Mouse (Mus musculus) gonadal fat pad, adult 2 months (tissue): Measurements from ENCODE around the gene Tbc1d30. TPM values are rescaled to one million over a fixed set of nuclear protein-coding genes. Genes with fewer than 3 reads are reported as not detected.

Experiments
- DNase-seq: peaks from one replicate; pipeline ENCODE4 v3.0.0-alpha.2; 2012; ENCODE audit warnings: low read depth
- polyA plus RNA-seq: library from polyadenylated mRNA; depleted of rRNA; stranded (reverse); fragments of >200 nt; gene quantifications from 2 replicates; pipeline ENCODE4 v1.2.3, GENCODE M21; 2012

Tbc1d30 gene
- polyA plus RNA-seq, 1 experiment, result 7.3 TPM

DNA sequence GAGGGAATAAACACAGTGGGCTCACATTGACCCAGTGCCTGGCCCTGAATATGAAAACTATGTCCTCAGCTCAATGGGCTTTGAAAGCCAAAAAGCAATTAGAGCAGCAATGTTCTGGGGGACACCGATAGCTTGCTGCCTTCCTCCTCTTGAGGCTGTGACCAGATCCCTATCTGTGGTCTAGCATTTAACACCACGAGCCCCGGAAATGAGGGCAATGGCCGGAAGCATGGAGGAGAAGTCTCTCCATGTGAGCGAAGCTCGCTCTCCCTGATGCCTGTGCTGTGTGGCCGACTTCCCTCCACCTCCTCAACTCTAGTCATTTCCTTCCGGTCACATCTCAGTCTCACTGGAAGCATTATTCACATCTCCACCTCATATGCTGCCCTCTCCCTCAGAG lies 82.3 kb downstream of the Tbc1d30 start:
- DNase-seq, result no peak

DNA sequence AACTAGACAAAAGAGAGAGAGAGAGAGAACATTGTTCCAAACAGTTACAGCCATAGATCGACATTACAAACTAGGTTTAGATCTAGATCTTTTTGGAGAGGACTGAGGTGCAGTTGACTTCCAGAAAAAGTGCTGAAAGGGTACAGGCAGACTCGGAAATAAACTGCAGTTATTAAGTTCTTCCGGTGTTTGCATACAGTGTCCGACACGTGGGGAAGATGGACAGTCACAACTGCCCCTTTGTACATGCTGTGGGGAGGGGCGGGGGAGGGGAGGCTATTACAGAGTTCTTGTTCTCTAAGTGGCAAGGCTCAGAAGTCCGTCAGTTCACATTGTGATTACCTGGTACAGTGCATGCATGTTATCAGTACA lies 86.9 kb downstream of the Tbc1d30 start:
- no peak for DNase-seq

DNA sequence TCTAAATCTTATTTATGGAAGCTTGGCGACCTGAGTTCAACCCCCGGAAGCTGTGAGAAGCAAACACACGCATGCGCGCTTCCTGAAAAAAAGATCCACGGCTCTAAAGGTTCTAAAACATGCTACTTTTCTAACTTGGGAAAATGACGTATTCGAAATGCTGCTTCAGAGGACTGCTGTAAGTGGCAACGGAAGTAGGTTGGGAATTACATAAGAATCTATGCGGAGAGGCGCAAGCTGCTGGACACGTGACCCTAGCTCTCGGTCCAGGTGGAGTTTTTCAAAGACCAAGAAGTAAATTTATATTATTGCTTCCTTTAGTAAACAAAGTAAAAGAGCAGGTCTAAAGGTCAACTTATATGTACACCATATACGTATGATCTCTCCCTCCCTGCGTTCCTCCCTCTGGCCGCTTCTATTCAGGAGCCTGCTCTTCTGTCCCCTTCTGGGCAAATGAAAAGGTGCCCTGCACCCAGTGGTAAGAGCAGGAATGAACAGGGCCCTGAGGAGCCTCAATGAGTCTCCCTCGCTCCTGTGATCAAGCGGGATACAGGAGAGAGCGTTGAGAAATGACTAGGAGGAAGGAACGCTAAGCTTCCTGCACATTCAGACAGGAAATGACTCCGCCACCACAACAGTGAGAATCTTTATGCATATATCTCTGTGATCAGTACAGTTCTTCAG lies 87.4 kb downstream of the Tbc1d30 start:
- DNase-seq, result no peak

DNA sequence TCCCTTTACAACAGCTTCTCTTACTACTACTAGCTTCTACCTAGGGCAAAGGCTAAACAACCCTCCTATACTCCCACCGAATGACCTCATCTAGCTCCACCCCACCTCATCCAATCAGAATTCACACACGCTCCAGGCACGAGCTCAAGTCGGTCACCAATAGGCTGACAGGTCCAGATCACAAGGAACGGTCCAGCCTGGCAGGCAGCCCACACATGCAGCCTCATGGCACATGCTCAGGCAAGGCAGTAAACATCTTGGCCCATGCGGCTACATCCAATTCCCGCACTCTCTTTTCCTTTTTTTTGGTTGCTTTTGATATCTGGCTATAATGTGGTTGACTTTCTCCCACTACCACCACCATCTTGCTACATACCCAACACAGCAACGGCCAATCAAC lies 88.9 kb downstream of the Tbc1d30 start:
- no peak for DNase-seq

DNA sequence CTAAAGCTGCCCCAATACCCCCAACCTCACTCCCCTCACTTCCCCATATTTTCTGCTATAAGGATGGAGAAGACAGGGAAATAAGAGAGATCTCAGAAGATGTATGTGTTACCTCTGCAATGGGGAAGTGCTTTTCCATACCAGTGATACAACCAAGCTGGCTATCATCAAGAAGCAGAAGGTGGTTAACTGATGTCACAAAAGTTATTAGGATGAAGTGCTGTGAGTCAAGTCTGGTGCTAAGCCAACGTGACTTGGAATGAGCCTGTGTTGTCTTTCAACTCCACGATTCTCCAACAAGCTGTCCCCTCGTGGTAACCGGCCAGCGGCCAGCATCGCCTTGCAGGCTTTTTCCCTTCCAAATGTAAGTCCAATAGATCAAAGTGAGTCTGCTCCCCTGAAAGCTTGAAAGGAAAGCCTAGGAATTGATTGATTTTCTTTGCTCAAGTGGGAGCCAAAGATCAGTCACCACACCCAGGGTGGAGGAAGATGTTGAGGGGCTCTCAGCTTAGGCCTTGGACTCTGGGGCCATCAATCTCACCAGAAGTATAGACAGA lies 90.0 kb downstream of the Tbc1d30 start:
- DNase-seq, result no peak

DNA sequence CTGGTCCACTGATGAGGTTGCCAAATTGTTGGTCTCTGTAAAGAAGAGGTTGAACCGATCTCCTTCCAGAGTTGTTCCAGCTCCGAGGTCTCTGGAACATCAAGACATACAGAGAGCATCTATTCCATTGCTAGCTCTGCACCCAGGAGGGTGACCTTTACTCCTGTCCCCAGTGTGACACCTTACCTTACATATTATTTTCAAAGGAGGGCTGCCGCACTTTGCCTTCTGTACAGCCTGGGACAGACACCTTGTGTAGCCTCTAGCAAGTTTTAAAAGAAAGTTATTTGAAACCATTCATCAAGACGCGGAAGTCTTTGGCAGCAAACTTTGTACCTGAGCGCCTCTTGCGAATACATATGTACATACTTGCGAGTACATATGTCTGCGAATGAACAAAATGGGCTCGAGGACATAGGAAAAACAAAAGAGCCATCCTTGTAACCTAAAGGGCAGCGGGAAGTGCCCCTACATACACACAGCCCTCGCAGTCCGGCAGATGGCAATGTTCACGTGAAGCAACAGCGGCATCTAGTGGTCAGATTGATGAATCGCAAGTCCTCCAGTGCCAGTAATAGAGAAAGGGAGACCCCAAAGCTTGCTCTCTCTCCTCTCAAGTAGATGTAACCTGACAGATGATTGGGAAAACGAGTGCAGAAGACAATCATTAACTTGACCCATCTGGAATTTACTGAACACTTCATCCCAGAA lies 94.8 kb downstream of the Tbc1d30 start:
- no peak for DNase-seq

DNA sequence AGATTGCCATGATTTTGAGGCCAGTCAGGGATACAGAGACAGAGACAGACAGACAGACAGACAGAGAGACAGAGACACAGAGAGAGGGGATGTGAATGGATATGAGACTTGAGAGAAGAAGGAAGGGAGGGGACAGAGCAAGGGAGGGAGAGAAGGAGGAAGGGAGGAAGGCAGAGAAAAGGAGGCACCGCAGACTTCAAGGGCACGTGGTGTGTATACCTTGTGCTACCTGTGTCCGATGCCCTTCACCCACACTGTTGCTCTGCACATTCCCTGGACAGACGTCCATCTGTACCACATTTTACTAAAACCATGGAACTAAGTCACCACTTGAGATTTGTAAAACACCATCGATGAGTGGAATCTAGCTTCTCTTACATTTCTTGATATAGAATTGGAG lies 95.6 kb downstream of the Tbc1d30 start:
- no peak for DNase-seq

DNA sequence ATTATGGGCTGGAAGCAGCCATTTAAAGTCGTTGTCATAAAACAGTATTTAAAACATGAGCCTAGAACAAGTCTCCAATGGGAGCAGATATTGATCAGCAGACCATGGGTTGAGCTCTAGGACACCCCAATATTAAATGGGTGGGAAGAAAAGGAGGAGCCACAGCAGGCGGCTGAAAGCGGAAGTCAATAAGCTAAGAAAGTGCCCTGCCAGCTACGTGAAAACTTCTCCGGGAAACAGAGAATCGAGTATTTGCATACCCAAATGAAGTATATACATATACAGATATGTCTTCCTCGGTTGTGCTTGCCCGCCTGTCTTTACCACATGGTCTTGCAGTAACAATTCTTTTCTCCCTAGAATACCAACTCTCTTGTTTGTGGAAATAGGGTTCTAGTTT lies 96.7 kb downstream of the Tbc1d30 start:
- DNase-seq, result no peak

DNA sequence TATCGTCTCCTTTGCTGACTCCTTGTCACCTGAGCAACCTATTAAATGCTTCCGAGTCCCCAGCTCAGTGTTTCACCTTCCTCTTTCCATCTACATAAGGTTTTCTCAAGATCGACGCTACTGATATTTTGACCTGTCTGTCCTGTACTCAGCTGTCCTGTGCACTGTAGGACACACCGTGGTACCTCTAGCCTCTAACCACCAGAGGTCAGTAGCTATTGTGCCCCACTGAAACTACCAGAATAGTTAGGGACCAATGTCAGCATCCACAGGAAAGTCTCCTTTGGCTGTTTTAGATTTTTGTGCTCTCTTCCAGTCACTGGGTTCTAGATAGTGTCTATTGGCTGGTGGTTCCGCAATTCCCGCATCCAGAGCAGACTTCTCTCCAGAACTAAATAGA lies 98.3 kb downstream of the Tbc1d30 start:
- no peak for DNase-seq

DNA sequence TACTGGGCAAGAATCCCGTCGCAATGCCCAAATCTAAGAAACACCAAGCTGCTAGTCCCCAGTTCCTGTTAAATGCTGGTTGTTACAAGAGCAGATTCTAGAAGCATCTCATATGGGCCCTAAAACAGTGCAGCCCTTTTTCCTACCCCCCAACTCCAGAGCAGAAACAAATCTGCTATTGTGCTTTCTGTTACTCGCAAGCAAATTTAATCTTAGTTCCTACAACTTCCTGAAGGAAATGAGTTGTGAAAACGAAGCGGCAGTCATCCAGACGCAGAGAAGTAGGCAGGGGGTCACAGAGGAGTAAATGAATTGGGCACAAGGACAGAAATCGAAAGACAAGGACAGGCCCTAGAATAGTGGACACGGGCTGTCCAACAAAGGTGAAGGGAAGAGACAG lies 99.9 kb downstream of the Tbc1d30 start:
- DNase-seq, result no peak

DNA sequence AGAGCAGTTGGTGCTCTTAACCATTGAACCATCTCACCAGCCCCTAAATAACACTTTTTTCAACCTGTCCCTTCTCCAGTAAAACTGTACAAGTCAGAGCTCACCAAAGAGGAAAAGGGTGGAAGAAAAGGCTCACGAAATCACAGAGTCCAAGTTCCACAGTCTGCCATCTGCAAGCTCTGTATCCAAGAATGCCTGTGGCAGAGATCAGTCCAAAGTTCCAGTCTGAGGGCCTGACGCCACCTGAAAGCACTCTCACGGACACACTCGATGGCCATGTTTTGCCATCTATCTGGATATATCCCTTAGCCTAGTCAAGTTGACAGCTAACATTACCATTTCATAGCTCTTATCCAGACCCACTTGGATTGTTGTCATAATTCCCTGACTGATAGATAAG lies 101.3 kb downstream of the Tbc1d30 start:
- no peak for DNase-seq

DNA sequence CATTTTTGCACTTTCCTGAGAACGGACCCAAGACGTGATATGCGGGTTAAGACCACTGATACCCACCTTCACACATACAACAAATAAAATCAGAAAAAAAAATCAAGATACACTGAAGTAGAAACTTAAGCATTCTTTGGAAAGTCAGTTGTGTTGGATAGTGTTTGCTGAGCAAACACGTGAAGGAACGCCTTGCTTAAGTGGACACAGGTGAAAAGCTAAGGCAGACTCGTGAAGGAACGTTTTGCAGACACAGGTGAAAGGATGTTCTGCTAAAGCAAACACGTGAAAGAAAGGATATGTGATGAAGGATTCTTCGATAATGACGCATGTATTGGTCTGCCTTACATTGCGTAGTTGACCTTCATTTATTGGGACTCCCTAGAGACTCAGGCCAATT lies 103.5 kb downstream of the Tbc1d30 start:
- no peak for DNase-seq

DNA sequence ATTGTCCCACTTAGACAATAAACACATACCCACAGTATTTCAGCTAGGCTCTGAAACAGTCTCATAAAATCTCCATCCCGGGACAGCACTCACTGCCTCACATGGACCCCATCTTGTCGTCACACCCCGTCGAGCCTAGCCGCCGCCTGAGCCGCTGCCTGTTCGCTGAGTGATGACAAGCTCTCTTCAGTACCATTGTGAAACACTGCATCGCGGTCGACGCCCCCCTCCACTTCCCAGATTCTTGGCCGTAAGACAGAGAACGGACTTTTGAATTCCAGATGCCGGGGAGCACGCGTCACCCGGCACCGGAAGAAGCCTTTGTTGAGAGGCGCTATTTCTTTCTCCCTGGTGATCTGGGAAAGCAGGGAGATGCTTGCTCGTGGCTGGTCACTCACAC lies 104.1 kb downstream of the Tbc1d30 start:
- DNase-seq, result no peak

DNA sequence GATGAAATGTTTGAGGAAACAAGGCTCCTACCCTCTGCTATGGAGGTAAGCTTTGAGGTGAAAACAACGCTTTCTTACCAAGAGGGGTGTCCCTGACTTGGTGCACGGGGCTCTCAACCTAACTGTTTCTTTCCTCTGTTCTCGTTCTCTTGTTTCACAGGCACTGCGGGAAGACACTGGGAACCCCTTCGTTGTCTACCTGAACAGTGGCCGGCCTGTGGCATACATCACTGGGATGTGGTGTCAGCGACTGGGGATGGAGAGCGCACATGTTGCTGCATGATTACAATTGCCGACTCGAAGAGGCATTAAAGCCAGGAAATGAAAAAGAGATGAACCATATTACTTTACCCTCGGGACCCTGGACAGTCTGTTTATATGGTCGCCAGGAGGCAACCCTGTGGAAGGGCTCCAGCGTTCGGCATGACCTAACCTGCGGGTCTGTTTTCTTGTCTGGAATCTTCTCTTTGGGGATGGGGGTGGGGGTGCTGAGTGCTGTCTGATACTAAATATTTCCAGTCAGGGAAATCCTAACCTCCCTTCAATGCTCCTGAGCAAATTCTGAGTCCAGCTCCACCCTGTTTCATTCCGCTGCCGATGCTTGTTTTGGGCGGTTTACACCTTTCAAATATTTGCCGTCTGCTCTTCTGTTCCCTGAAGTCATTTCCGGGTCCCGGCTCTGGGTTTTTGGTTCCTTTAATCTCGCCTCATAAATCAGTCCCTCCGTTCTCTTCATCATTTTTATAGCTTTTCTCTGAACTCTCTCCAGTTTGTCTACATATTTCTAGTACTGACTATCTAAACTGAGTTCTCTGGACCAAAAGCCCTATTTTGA lies 107.5 kb downstream of the Tbc1d30 start:
- DNase-seq, result no peak

DNA sequence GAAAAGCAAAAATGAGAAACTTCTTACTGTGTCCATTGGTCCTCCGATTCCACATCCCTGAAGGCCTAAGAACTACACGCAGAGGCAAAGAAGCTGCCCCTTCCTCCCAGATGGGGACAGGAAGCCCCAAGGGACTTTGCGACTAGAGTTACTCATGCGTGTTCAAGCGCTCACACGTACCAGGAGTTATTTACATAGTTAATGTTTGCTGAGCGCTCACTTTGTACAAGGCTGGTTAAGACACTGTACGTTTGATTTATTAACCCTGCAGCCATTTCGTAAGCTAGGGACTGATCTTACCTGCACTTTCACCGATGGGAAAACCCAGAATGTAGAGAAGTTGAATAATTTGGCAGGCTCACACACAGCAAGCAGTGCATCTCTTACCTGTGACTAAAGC lies 108.5 kb downstream of the Tbc1d30 start:
- DNase-seq, result no peak

DNA sequence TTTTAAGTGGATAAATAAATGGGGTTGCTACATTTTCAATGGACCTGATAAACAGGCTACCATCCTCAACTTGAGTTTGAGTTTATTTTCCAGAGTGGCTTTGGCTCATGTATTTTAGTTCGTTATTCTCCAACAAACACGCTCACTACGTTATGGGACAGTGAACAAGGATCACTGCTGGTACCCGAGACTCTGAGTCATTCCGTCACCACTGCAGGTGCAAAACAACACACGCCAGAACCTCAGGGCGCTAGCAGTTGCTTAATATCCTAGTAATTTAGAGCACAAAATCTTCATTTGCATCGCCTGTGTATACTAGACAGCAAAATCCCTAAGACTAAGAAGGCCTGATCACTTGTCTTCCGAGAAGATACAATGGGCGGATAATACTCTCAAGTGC lies 112.0 kb downstream of the Tbc1d30 start:
- no peak for DNase-seq

DNA sequence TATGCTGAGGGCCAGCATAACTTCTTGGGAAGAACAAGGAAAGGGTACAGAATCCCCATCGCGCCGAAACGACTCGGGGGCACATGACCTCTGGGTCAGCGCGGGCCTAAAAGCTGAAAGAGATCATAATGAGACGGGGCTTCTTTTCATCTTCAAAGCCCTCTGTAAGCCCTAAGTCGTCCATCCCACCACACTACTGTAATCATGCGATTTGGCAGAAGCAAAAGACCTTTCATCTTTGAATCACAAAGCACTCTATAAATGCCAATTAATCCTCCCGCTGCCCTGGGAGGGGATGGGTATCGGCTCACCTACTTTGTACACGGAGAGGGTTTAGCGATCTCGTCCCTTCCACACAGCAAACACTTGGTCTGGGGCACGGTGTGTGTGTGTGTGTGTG lies 112.5 kb downstream of the Tbc1d30 start:
- no peak for DNase-seq

DNA sequence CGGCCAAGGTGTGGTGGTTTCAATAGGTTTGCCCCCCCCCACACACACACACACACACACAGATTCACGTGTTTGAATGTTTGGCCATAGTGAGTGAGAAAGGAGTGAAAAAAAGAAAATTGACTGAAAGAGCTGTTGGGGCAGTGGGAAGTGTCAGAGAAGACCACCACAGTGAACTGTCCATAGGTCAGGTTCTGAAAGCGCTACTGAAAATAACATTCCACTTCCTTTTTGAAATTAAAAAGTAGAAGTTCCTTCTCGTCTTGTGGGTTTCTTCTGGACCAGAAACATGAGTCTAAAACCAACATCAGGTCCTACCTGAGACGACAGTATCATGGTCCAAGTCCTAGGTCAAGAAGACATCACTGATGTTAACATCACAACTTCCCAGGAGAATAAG lies 113.7 kb downstream of the Tbc1d30 start:
- DNase-seq, result no peak

DNA sequence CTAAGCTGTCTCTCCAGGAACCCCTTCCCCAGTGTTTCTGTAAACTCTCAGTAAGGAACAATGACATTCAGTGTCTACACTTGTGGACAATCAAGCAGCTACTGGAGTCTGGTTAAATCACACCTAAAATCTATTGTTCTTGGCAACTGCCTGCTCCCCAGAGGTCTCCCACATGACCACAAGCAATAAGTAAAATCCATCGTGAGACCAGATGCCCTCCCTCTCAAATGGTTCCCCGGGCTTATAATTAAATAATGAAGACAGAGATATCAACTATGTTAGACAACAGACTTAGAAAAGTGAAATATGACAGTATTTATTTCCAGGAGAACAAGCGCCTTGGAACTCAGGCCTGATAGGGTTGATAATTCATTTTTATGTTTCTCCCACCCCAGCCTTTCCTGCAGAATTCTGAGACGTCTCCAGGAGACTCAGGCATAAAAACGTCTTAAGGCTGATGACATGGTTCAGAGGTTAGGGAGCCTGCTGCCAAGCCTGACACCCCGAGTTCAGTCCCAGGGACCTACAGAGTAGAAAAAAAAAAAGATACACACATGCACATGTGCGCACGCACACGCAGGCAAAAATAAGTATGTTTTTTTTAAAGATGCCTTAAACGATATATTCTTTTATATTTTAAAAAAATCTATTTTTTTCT lies 115.8 kb downstream of the Tbc1d30 start:
- no peak for DNase-seq

DNA sequence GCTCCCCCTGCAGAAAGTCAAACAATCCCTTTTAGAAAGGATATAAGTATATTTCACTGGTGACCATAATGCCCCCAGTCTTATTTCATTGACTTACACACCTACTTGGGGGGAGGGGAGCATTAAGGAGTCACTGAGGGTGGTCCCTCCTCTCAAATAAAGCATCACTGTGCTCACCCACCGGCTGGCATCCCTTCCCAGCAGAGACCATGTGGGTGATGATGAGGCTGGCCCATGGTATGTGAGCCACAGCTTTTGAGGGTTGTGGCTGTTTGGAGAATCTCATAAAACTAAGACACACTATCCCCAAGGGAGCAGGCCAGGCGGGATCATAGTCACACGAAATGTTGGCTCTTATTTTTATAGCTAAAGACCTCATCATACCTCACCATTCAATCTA lies 116.6 kb downstream of the Tbc1d30 start:
- DNase-seq, result no peak

DNA sequence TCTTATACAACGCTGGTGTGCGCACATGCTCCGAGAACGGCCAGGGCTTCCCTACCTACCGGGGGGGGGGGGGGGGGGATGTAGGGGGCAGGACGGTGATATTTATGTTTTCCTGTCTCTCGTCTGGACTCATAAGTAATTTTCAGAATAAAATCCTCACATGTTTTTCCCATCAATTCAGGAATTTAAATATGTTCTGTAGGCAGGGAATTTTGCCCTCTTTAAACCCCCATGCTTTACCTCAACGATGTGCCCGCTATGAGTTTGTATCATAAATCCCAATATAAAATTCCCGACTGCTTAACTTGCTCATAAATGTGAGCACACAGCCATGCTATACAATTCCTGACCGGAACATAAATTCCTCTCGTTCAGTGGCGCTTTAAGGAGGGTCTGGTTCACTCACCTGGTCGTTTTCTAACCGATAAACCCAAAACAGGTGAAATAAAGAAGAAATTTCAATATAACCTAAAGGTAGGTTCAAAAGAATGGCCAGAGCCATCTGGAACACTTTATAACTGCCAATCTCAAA lies 122.6 kb downstream of the Tbc1d30 start:
- DNase-seq, result no peak

DNA sequence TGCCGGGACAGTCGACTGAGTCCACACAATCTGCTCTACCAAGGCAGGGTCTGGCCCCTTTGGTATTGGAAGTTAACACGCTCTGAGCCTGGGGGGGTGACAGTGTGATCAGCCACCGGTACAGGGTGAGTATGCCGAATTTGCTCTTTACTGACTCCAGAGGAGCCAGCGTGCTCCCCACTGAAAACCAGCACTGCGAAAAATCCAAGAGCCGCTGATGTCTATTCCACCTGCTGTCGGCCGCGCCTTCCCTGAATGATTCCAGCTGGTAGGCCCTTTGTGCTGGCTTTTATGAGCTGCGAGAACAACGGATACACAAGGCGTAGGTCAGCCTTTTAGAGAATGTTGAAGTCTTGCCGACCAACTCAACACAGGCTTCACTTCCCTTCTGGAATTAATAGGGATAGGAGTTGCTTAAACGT lies 123.1 kb downstream of the Tbc1d30 start:
- DNase-seq, result no peak
